Mouse (Mus musculus): ENCODE measurements around the gene Atg3. TPM values are rescaled to one million over a fixed set of nuclear protein-coding genes. Genes with fewer than 3 reads are reported as not detected.
A peak's percentile ranks its signal among the peaks of the same experiment; 100 is the strongest.

Atg3 gene
- polyA plus RNA-seq, 1 experiment from 2014 or later = 48.8 TPM

- no peak overlapping the region for H3K4me2 ChIP-seq (replicated peaks)
- H3K36me3 ChIP-seq = no peaks in the 10 kb centered on the region
- H3K27me3 ChIP-seq = no peaks in the 10 kb centered on the region
- H3K4me1 ChIP-seq (replicated peaks) = peaks cover 8% of the 10 kb centered on the region; the same call in 1 of the 2 replicates
- H3K27ac ChIP-seq = no peak overlapping the region
- H3K9me3 ChIP-seq = no peaks in the 10 kb centered on the region
- 97% methylated on average over 3 of the region's 3 CpGs for WGBS
- no peak overlapping the region for H3K4me3 ChIP-seq (replicated peaks)
- no peak overlapping the region for H3K9ac ChIP-seq (replicated peaks)
- ATAC-seq = no peak
These were observed 64.2 kb downstream of the Atg3 start for GRCm38 (mm10) chr16:45222771-45223170.

DNA sequence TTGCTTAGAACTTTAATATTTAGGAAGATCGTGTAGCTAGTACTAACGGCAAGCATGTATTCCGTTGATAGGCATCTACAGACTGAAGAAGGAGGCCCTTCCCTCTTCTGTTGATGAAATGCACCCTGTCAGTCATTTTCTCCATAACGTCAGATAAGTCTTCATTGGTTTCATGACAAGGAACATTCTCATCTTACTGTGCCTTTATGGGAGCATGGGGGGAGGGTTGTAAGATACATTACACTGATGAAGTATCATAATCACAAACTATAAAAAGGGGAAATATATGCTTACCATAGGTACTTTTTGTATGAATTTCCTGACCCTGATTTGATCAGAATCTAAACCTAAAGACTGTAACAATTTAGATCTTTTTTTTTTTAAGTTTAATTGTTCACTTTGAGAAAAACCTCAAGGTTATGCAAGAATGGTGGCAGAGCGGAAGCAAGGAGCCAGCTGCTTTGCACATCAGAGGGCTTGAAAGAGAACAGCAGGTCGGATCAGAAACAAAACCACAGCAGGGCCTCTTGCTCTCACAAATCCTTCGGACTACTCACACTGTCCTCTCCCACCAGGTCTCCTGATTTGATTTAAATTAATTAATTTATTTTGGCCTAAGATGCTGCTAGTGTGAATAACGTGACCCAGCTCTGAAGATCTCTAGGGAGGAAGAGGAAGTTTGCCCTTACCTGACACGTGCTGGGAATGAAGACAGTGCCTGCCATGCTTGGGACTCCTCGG is 65.2 kb downstream of the Atg3 start, which contains the start of gene Btla:
Btla (plus strand) TSS at position 668 of the 741 bp plus-strand sequence.
- H3K9me3 ChIP-seq = no peaks in the 10 kb centered on the region
- ATAC-seq = peak; percentile 45; the same call in 1 of the 2 replicates
- H3K27ac ChIP-seq = no peak within 1 kb of the TSS
- no peak within 1 kb of the TSS for H3K9ac ChIP-seq (replicated peaks)
- H3K4me3 ChIP-seq (replicated peaks) = no peak within 1 kb of the TSS
- WGBS = 33% methylated on average over 10 of the region's 10 CpGs
- no peaks in the 10 kb centered on the region for H3K27me3 ChIP-seq
- no peak within 1 kb of the TSS for H3K4me2 ChIP-seq (replicated peaks)
- no peaks in the 10 kb centered on the region for H3K36me3 ChIP-seq
- peaks cover 8% of the 10 kb centered on the region; the same call in 1 of the 2 replicates for H3K4me1 ChIP-seq (replicated peaks)

- H3K9me3 ChIP-seq = no peaks in the 10 kb centered on the region
- no peaks in the 10 kb centered on the region for H3K27me3 ChIP-seq
- no peaks in the 10 kb centered on the region for H3K36me3 ChIP-seq
- no peak for ATAC-seq
- H3K4me3 ChIP-seq (replicated peaks) = no peak overlapping the region
- peaks cover 8% of the 10 kb centered on the region; the same call in 1 of the 2 replicates for H3K4me1 ChIP-seq (replicated peaks)
- H3K27ac ChIP-seq = no peak overlapping the region
- H3K9ac ChIP-seq (replicated peaks) = no peak overlapping the region
- H3K4me2 ChIP-seq (replicated peaks) = no peak overlapping the region
- 49% methylated on average over 4 of the region's 4 CpGs for WGBS
These were observed 65.9 kb downstream of the Atg3 start for GRCm38 (mm10) chr16:45224431-45225008.

- no peak for ATAC-seq
- no peak overlapping the region for H3K9ac ChIP-seq (replicated peaks)
- no peaks in the 10 kb centered on the region for H3K36me3 ChIP-seq
- no peak overlapping the region for H3K4me3 ChIP-seq (replicated peaks)
- WGBS = 85% methylated on average over 1 of the region's 1 CpGs
- H3K4me2 ChIP-seq (replicated peaks) = no peak overlapping the region
- H3K27me3 ChIP-seq = no peaks in the 10 kb centered on the region
- peaks cover 8% of the 10 kb centered on the region; the same call in 1 of the 2 replicates for H3K4me1 ChIP-seq (replicated peaks)
- no peaks in the 10 kb centered on the region for H3K9me3 ChIP-seq
- H3K27ac ChIP-seq = no peak overlapping the region
These were observed 68.4 kb downstream of the Atg3 start for GRCm38 (mm10) chr16:45227002-45227401.

DNA sequence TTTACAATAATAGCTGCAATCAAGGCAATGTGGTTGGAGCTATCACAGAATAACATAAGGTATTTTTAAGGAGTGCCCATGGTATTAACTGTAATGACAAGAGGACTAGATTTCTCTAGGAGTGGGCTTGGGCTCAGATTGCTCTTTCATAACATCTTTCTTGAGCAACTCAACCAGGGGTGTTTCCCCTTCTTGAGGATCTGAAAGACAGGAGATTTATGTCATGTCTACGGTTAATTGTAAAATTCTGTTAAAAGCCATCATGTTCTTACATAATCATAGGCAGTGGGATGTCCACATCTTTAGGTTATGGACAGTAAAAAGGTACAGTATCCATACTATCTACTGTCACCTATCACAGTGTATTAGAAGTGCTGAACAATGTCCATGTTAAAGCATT is 72.7 kb downstream of the Atg3 start:
- no peaks in the 10 kb centered on the region for H3K9me3 ChIP-seq
- H3K4me1 ChIP-seq (replicated peaks) = no peaks in the 10 kb centered on the region
- no peaks in the 10 kb centered on the region for H3K36me3 ChIP-seq
- no peak overlapping the region for H3K9ac ChIP-seq (replicated peaks)
- H3K27ac ChIP-seq = no peak overlapping the region
- no peak overlapping the region for H3K4me3 ChIP-seq (replicated peaks)
- H3K27me3 ChIP-seq = no peaks in the 10 kb centered on the region
- H3K4me2 ChIP-seq (replicated peaks) = no peak overlapping the region
- 97% methylated on average over 1 of the region's 1 CpGs for WGBS
- ATAC-seq = no peak

GRCm38 (mm10) chr16:45233007-45233406 is 74.4 kb downstream of the Atg3 start:
- ATAC-seq = no peak
- WGBS = 49% methylated on average over 3 of the region's 3 CpGs
- no peaks in the 10 kb centered on the region for H3K36me3 ChIP-seq

More at GRCm38 (mm10) chr16:45233007-45233406, 74.4 kb downstream of the Atg3 start:
- Histone ChIP-seq H3K4me1 (replicated peaks) (no peaks in the 10 kb centered on the region), H3K4me2 (replicated peaks) (no peak overlapping the region), H3K9me3 (no peaks in the 10 kb centered on the region), H3K4me3 (replicated peaks) (no peak overlapping the region), H3K9ac (replicated peaks) (no peak overlapping the region), H3K27ac (no peak overlapping the region), H3K27me3 (no peaks in the 10 kb centered on the region)

Other genes with a start within 250 kb of the Atg3 start
- not detected in 2 replicates for gene Cd200r3, start 215.1 kb upstream of the Atg3 start, polyA plus RNA-seq (2015; fragmentation: Nextera tagmentation; extraction: Ambion mirVana)
- 4.4 and 5.1 TPM in 2 replicates for gene Ccdc80, start 65.4 kb upstream of the Atg3 start, polyA plus RNA-seq (2015; fragmentation: Nextera tagmentation; extraction: Ambion mirVana)
- 27.5 and 30.0 TPM in 2 replicates for gene Slc35a5, start 79 bp upstream of the Atg3 start, polyA plus RNA-seq (2015; fragmentation: Nextera tagmentation; extraction: Ambion mirVana)
- gene Btla, start 65.5 kb downstream of the Atg3 start, polyA plus RNA-seq (2015; fragmentation: Nextera tagmentation; extraction: Ambion mirVana) = 0.15 and 0.46 TPM in 2 replicates

Measured in midbrain, embryonic 13.5 days (tissue).